Mouse (Mus musculus) lung, embryonic 16.5 days (tissue): ENCODE measurements around the gene Pdpk1. TPM values are rescaled to one million over a fixed set of nuclear protein-coding genes. Genes with fewer than 3 reads are reported as not detected.
"Not testable (repeated sequence)": the region's sequence is repeated elsewhere in the genome, so short reads cannot be mapped to it uniquely, and the experiment has no call there.

Source experiments
- ATAC-seq: fragments of 200-750 bp; cut with Nextera tagmentation; 2 replicates; pipeline ENCODE4 v1.8.0; 2017; ENCODE audit warnings: low read depth, mild to moderate bottlenecking, moderate library complexity
- H3K27ac ChIP-seq: fragments of 300-500 bp; sonication (generic); 2 replicates; pipeline ENCODE4 v1.5.1; 2014; ENCODE audit warnings: mild to moderate bottlenecking, control low read depth, low read length
- H3K27me3 ChIP-seq: fragments of 300-500 bp; sonication (generic); 2 replicates; pipeline ENCODE4 v1.6.1; 2014; ENCODE audit warnings: low read depth, low read length, mixed read lengths; ENCODE audit not compliant: control insufficient read depth, insufficient read depth
- H3K36me3 ChIP-seq: fragments of 300-500 bp; sonication (generic); 2 replicates; pipeline ENCODE4 v1.6.1; 2014; ENCODE audit warnings: low read length; ENCODE audit not compliant: control insufficient read depth, insufficient read depth
- H3K4me1 ChIP-seq: fragments of 300-500 bp; sonication (generic); replicated peaks from 2 replicates; pipeline ENCODE4 v1.6.1; 2014; ENCODE audit warnings: low read length, mixed read lengths; ENCODE audit not compliant: control insufficient read depth, insufficient read depth
- H3K4me2 ChIP-seq: fragments of 300-500 bp; sonication (generic); 2 replicates; pipeline ENCODE4 v1.6.1; 2014; ENCODE audit warnings: low read depth, low read length, control low read depth
- H3K4me3 ChIP-seq: fragments of 300-500 bp; sonication (generic); 2 replicates; pipeline ENCODE4 v1.5.1; 2014; ENCODE audit warnings: mild to moderate bottlenecking, low read length, control low read depth
- H3K9ac ChIP-seq: fragments of 300-500 bp; sonication (generic); 2 replicates; pipeline ENCODE4 v1.6.1; 2014; ENCODE audit warnings: low read length, control low read depth
- H3K9me3 ChIP-seq: fragments of 300-500 bp; sonication (generic); 2 replicates; pipeline ENCODE4 v1.6.1; 2016; ENCODE audit warnings: low read length; ENCODE audit not compliant: control insufficient read depth
- WGBS: fragments of 180-500 bp; shearing (Covaris S2); extraction: QIAGEN DNeasy Blood & Tissue Kit; methylation state at CpG from one replicate; pipeline ENCODE4 v1.1.7; 2014; 5-methylcytosine and 5-hydroxymethylcytosine counted together
- polyA plus RNA-seq: library from polyadenylated mRNA; unstranded; fragments of >200 nt; fragmentation: Nextera tagmentation; extraction: Ambion mirVana; gene quantifications from 2 replicates; pipeline ENCODE4 v1.2.1, GENCODE M21; 2015

Pdpk1 gene
- polyA plus RNA-seq, 1 experiment from 2014 or later: 34.9 TPM

DNA sequence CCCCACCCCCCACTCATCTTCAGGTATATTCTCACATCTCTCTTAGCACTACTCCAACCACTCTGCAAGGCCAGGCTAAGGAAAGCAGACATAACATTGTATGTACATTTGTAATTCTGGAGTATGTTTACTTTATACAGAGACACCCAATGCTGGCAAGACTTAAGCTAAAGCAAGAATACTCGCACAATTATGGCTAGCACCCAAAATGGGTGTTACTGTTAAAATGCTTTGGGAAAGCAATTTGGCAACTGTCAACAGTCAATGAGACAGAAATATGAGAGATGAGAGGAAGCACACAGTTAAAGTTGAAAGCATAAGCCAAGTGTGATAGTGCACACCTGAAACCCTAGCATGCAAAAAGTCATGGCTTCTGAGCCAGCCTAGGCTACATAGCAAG is 39.5 kb downstream of the Pdpk1 start:
- Histone ChIP-seq H3K9me3 (no peaks in the 10 kb centered on the region), H3K4me3 (no peak overlapping the region), H3K27ac (no peak overlapping the region), H3K4me1 (peaks cover 9% of the 10 kb centered on the region; the same call in 1 of the 2 replicates), H3K36me3 (no peaks in the 10 kb centered on the region), H3K4me2 (no peak overlapping the region), H3K9ac (no peak overlapping the region), H3K27me3 (no peaks in the 10 kb centered on the region)
- WGBS: 31% methylated on average over 1 of the region's 1 CpGs
- ATAC-seq: peak; percentile 28; the same call in 1 of the 2 replicates

DNA sequence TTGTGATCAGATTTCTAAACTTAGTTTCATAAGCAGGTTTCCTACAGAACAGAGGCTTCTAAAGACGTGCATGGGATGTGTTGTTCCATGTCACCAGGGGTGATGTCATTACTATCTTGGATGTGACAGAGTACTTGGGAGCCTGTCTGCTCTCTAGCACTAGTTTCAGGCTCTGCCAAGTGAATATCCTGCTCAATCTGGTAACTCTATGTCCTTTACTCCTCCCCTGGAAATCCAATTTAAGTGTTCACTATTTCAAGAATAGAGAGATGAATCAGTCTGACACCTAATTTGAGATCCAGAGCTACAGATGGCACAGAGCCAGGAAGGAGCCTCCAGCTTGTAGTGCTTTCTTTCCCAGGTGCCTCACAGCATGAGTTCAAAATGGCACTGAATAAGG is 41.8 kb downstream of the Pdpk1 start:
- Histone ChIP-seq H3K4me2 (no peak overlapping the region), H3K4me3 (no peak overlapping the region), H3K27me3 (no peaks in the 10 kb centered on the region), H3K36me3 (peaks cover 4% of the 10 kb centered on the region), H3K27ac (no peak overlapping the region), H3K4me1 (0 out of 2 replicates have a peak, but pooled peaks cover 5% of the 10 kb centered on the region), H3K9ac (no peak overlapping the region), H3K9me3 (no peaks in the 10 kb centered on the region)
- 60% methylated on average over 1 of the region's 1 CpGs for WGBS
- ATAC-seq: no peak

DNA sequence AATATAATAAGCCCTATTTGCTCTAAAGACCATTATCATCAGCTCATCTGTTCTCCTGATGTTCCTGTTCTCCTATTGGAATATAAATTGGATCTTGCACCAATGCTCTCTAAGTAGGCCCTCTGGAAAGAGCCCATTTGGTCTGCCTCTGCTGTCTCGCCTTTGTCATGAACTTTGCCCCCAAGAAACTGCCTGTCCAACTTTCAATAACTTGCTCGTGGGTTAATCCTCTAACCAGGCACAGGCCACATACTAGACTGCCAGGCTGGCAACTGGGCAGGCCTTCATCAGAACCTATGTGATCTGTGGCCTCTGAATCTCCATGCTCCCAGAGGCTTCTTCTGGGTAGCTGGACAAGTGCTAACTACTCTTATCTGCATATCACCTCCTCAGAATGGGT is 45.6 kb downstream of the Pdpk1 start:
- no peak overlapping the region for H3K27ac ChIP-seq
- peaks cover 13% of the 10 kb centered on the region for H3K36me3 ChIP-seq
- no peak for ATAC-seq
- no peaks in the 10 kb centered on the region for H3K9me3 ChIP-seq
- H3K27me3 ChIP-seq: no peaks in the 10 kb centered on the region
- H3K9ac ChIP-seq: no peak overlapping the region
- H3K4me1 ChIP-seq: no peaks in the 10 kb centered on the region
- H3K4me2 ChIP-seq: no peak overlapping the region
- H3K4me3 ChIP-seq: no peak overlapping the region
- WGBS: 86% methylated on average over 2 of the region's 2 CpGs

DNA sequence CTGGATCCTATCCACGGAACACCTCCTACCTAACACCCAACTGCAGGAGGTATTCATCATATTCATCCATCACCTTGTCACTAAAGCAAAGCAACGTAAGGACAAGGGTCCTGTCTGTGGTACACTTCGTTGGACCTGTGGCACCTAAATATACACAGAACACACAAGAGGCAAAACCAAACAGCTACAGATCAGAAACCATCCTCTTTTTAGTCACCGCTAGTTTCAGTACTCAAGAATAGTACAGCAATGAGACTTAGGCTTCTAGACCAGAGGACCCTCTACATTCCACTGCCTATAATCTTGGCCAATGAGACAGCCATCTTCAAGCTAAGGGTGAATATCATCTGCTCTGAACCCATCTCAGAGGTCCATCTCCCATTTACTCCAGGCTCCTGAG is 52.4 kb downstream of the Pdpk1 start:
- Histone ChIP-seq H3K27ac (no peak overlapping the region), H3K4me3 (no peak overlapping the region), H3K27me3 (no peaks in the 10 kb centered on the region), H3K9ac (no peak overlapping the region), H3K36me3 (peaks cover 16% of the 10 kb centered on the region), H3K9me3 (no peaks in the 10 kb centered on the region), H3K4me1 (no peaks in the 10 kb centered on the region), H3K4me2 (no peak overlapping the region)
- WGBS: 85% methylated on average over 4 of the region's 4 CpGs
- no peak for ATAC-seq

DNA sequence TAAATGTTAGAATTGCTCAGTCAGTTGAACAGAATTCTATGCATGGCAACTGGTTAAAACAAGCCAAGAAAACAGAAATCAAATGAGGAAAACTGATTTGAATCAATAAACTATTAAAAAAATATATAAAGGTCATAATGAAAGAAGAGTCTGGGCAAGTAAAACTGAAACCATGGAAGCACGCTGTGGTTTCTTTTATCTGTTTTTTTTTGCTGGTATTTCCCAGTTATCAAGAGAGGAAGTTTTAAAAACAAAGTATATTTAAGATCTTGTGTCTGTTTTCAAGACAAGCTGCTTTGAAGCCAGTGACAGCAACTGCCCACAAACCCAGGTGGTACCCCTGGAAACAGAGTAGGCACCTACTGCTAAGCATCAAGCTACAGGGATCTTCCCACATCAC is 60.1 kb downstream of the Pdpk1 start:
- Histone ChIP-seq H3K36me3 (peaks cover 23% of the 10 kb centered on the region), H3K27ac (no peak overlapping the region), H3K27me3 (no peaks in the 10 kb centered on the region), H3K4me2 (no peak overlapping the region), H3K4me3 (no peak overlapping the region), H3K9ac (no peak overlapping the region), H3K4me1 (no peaks in the 10 kb centered on the region), H3K9me3 (no peaks in the 10 kb centered on the region)
- 90% methylated on average over 1 of the region's 1 CpGs for WGBS
- no peak for ATAC-seq

DNA sequence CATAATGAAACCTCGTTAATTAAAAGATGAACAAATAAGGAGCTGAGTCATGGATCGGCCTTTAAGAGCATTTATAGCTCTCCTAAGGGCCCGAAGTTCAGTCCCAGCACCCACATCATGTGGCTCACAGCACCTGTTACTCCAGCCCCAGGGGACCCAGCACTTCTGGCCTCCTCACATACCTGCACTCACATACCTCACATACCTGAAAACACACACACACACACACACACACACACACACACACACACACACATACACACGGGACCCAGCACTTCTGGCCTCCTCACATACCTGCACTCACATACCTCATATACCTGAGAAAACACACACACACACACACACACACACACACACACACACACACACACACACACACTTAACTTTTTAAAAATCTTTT is 64.3 kb downstream of the Pdpk1 start:
- 80% methylated on average over 3 of the region's 4 CpGs for WGBS
- H3K4me2 ChIP-seq, ATAC-seq, H3K9me3 ChIP-seq, H3K9ac ChIP-seq, H3K27ac ChIP-seq, H3K27me3 ChIP-seq, H3K4me3 ChIP-seq, H3K4me1 ChIP-seq: not testable (repeated sequence)
- H3K36me3 ChIP-seq: peaks cover 18% of the 10 kb centered on the region

DNA sequence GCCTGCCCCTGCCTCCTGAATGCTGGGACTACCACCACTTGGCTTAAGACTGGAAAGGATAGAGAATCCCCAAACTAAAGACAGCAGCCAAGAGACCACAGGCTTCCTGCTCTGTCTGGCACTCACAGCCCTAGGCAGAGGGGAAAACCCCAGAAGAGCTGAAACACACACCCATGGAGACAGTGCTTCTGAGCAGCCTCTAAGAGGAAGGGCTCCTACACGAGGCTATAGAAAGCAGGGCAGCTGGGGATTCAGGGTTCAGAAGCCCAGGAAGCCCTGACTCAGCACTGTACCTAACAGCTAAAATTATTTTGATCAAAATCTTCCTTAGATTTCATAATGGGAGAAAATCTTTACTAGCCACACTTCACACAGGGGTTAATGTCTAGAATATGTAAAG is 66.1 kb downstream of the Pdpk1 start:
- Histone ChIP-seq H3K9me3 (no peaks in the 10 kb centered on the region), H3K27me3 (no peaks in the 10 kb centered on the region), H3K9ac (no peak overlapping the region), H3K36me3 (peaks cover 10% of the 10 kb centered on the region; the same call in 1 of the 2 replicates), H3K4me1 (no peaks in the 10 kb centered on the region), H3K4me3 (no peak overlapping the region), H3K4me2 (no peak overlapping the region), H3K27ac (no peak overlapping the region)
- ATAC-seq: no peak
- 35% methylated on average over 1 of the region's 1 CpGs for WGBS

DNA sequence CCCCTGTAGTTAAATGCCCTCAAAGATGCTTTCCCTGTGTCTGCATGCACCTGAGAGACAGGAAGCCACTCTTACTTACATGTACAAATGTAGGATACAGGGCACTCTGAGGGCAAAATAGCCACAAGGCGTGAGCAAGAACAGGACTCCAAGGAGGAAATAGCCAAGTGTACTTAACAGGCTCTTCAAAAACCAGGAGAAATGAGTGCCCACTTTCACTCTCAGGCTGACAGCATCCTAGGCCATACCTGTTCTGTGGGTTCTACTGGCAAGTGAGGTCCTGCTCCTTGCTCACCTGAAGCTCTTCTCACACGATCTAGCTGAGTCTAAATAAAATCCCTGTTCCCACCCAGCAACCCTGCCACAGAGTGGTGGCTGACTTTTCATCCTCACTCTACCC is 73.6 kb downstream of the Pdpk1 start:
- Histone ChIP-seq H3K27ac (no peak overlapping the region), H3K36me3 (peaks cover 9% of the 10 kb centered on the region), H3K4me1 (peaks cover 2% of the 10 kb centered on the region), H3K27me3 (no peaks in the 10 kb centered on the region), H3K9ac (no peak overlapping the region), H3K4me2 (no peak overlapping the region), H3K4me3 (no peak overlapping the region), H3K9me3 (no peaks in the 10 kb centered on the region)
- WGBS: 52% methylated on average over 2 of the region's 2 CpGs
- ATAC-seq: no peak

DNA sequence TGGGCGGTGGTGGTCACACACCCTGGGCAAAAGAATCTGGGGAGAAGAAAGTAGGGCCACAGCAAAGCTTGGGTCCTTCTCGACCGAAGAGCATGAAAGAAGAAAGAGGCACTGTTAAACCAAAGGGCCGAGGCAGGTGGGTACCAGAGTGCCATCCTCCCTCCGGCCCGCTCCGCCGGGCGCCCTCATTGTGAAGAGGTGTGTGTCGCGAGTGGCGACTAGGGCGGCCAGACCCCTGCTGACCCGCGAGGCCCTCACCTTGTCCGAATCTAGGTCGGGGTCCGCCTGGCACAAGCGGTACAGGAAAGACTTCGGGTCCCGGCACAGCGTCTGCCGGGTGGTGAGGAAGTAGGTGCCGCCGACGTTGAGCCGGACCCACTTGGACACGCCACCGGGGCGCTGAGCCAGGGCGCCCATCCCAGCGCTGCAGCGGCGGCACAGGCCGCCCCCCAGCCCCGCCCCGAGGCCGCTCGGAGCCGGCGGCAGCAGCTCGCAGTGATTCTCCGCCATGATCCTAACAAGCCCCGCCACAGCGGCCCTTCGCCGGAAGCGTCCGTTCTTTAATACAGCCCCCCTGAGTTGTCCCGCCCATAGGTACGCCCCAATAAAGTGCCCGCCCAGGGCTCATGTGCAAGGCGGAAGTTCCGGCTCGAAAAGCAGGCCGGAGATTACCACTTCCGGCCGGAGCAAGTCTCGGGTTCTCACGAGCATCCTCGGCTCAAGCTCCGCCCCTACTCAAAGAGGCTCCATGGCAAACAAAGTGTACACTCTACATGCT is 77.6 kb downstream of the Pdpk1 start, which contains the start of gene Kctd5:
TSS of gene Kctd5 (minus strand) at position 567 of the 778 bp plus-strand sequence.
- H3K4me1 ChIP-seq: peaks cover 8% of the 10 kb centered on the region
- peak within 1 kb of the TSS; percentile 83 for H3K27ac ChIP-seq
- peak within 1 kb of the TSS; percentile 63 for H3K4me2 ChIP-seq
- peak within 1 kb of the TSS; percentile 92 for H3K4me3 ChIP-seq
- no peaks in the 10 kb centered on the region for H3K27me3 ChIP-seq
- H3K36me3 ChIP-seq: no peaks in the 10 kb centered on the region
- under 1% methylated on average over 61 of the region's 62 CpGs for WGBS
- no peaks in the 10 kb centered on the region for H3K9me3 ChIP-seq
- peak within 1 kb of the TSS; percentile 97 for H3K9ac ChIP-seq
- peak; percentile 98 for ATAC-seq
